Comparison of ENCODE assay signal across 19 mouse cellular contexts in the genomic region with DNA sequence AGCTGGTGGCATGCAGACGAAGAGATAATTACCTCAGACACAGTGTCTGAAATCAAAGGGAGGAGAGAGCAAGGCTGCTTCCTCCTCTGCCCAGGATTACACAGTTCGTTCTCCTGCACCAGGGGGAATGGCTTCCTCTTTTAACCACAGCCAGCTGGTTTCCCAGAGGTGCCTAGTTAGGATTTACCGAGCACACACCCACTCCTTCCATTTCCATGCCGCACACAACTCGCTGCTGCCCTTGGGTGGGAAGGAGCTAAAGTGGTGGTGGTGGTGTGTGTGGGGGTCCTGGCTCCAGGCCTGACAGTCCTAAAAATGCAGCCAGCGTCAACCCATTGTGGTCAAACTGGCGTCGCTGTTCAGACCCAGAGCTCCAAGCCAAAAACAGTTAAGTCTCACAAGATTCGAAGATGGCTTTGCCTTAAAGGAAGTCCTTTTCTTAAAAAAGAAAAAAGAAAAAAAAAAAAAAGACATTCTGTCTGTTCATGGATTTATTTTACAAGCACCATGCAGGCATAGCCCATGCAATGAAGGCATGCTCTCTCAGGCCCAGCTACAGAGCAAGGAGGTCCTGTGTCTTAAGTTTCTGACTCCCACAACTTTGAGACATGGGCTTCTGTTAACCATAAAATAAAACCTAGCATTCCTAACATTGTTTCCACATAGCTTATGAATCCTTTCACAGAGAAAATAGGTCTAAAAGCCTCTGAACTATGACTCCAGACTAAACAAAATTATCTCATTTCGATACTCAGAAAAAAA.
DNase-seq lines count a peak whose midpoint lies in the region; ATAC-seq and TF ChIP-seq lines count a peak whose summit lies in the region.
"Had no signal": no experiment of that assay in that cellular context is flagged by ENCODE, and none has a peak within 500 bp of the region (broad histone marks: within the 10 kb centered on the region; RNA-seq: fewer than 3 reads in every experiment).

No protein-coding gene starts in this region.

- no peaks in the 10 kb centered on the region for H3K27me3 ChIP-seq in embryonic facial prominence, embryonic 10.5 days (replicated peaks; ENCODE audit: low read depth, poor library complexity, severe bottlenecking)
- H3K27me3 ChIP-seq in limb, embryonic 14.5 days (ENCODE audit: control insufficient read depth, insufficient read depth, low read length), result no peaks in the 10 kb centered on the region
- H3K27me3 ChIP-seq in forebrain, embryonic 15.5 days, result no peaks in the 10 kb centered on the region
- H3K27me3 ChIP-seq in heart, adult 2 months (ENCODE audit: control insufficient read depth, insufficient read depth, low read length), result no peaks in the 10 kb centered on the region
- H3K27me3 ChIP-seq: forebrain, embryonic 12.5 days; heart, embryonic 13.5 days; midbrain, embryonic 13.5 days; stomach, embryonic 15.5 days had no signal

- intact Hi-C loops in left cerebral cortex, postnatal 14 days (cut with DNase I), result no loop called here
- intact Hi-C loops in left cerebral cortex, postnatal 10 days (cut with DNase I), result no loop called here
- intact Hi-C loops in gastrocnemius, adult 2 months (cut with DNase I), result no loop called here
- intact Hi-C loops in heart, adult 2 months (cut with DNase I), result no loop called here

- no peak for TF ChIP-seq EP300 in heart, adult 2 months (IDR thresholded peaks at IDR 0.05; ENCODE audit: insufficient read depth, low read depth, low read length)

- WGBS in embryonic facial prominence, embryonic 10.5 days, result 60% methylated on average over 10 of the region's 10 CpGs
- 30% methylated on average over 10 of the region's 10 CpGs for WGBS in limb, embryonic 14.5 days
- 47% methylated on average over 10 of the region's 10 CpGs for WGBS in forebrain, embryonic 15.5 days
- WGBS in heart, adult 2 months, result 65% methylated on average over 10 of the region's 10 CpGs

- DNase-seq in left cerebral cortex, postnatal 14 days (ENCODE audit: low spot score in 2 of 2), result peak; percentile 19 to 28
- DNase-seq in left cerebral cortex, postnatal 10 days (ENCODE audit: extremely low spot score in 1 of 2, low spot score in 2 of 2), result no peak
- DNase-seq in Muller cell, postnatal 12 days (ENCODE audit: inconsistent ontology term), result peak; percentile 34
- DNase-seq in embryonic facial prominence, embryonic 10.5 days (ENCODE audit: low spot score), result no peak
- DNase-seq in limb, embryonic 14.5 days (ENCODE audit: low spot score), result peak; percentile 16
- no peak for DNase-seq in gastrocnemius, adult 2 months
- DNase-seq in heart, adult 2 months, result no peak
- DNase-seq: adrenal gland, postnatal 10 days; cerebellum, postnatal 10 days; gastrocnemius, postnatal 36 days; lung, postnatal 36 days had no signal

- H3K79me2 ChIP-seq in heart, adult 2 months (replicated peaks; ENCODE audit: control insufficient read depth, insufficient read depth, low read length), result no peaks in the 10 kb centered on the region

- H3K36me3 ChIP-seq in embryonic facial prominence, embryonic 10.5 days (replicated peaks), result peaks cover 54% of the 10 kb centered on the region
- peaks cover 4% of the 10 kb centered on the region; the same call in 1 of the 2 replicates for H3K36me3 ChIP-seq in limb, embryonic 14.5 days (ENCODE audit: control insufficient read depth, insufficient read depth, low read length)
- H3K36me3 ChIP-seq in forebrain, embryonic 15.5 days, result no peaks in the 10 kb centered on the region
- no peaks in the 10 kb centered on the region for H3K36me3 ChIP-seq in heart, adult 2 months (ENCODE audit: control insufficient read depth, insufficient read depth, low read length)
- H3K36me3 ChIP-seq: forebrain, embryonic 12.5 days; midbrain, embryonic 13.5 days; stomach, embryonic 15.5 days had no signal

- no peak overlapping the region for H3K4me2 ChIP-seq in limb, embryonic 14.5 days (replicated peaks; ENCODE audit: low read depth, low read length, severe bottlenecking)
- no peak overlapping the region for H3K4me2 ChIP-seq in forebrain, embryonic 15.5 days (replicated peaks)
- H3K4me2 ChIP-seq: forebrain, embryonic 12.5 days; heart, embryonic 13.5 days; midbrain, embryonic 13.5 days; stomach, embryonic 15.5 days had no signal

- peaks cover 26% of the 10 kb centered on the region for H3K4me1 ChIP-seq in embryonic facial prominence, embryonic 10.5 days
- H3K4me1 ChIP-seq in limb, embryonic 14.5 days (ENCODE audit: control insufficient read depth, insufficient read depth, low read length), result peaks cover 33% of the 10 kb centered on the region
- H3K4me1 ChIP-seq in forebrain, embryonic 15.5 days, result peaks cover 6% of the 10 kb centered on the region
- H3K4me1 ChIP-seq in heart, adult 2 months (ENCODE audit: control insufficient read depth, insufficient read depth, low read length), result no peaks in the 10 kb centered on the region; the same call in 1 of the 2 replicates
- H3K4me1 ChIP-seq: stomach, embryonic 15.5 days had no signal

- TF ChIP-seq CTCF in gastrocnemius, adult 2 months (IDR thresholded peaks at IDR 0.05), result no peak
- TF ChIP-seq CTCF in heart, adult 2 months (IDR thresholded peaks at IDR 0.05), result no peak

- no peak overlapping the region for H3K9ac ChIP-seq in limb, embryonic 14.5 days (ENCODE audit: low read depth, low read length, severe bottlenecking)
- no peak overlapping the region for H3K9ac ChIP-seq in forebrain, embryonic 15.5 days (replicated peaks)
- no peak overlapping the region for H3K9ac ChIP-seq in heart, adult 2 months (ENCODE audit: low read depth, low read length)
- H3K9ac ChIP-seq: forebrain, embryonic 12.5 days; heart, embryonic 13.5 days; liver, embryonic 14.5 days; midbrain, embryonic 13.5 days; stomach, embryonic 15.5 days had no signal

- H3K9me3 ChIP-seq in embryonic facial prominence, embryonic 10.5 days, result no peaks in the 10 kb centered on the region
- no peaks in the 10 kb centered on the region for H3K9me3 ChIP-seq in limb, embryonic 14.5 days (ENCODE audit: control insufficient read depth, low read length)
- H3K9me3 ChIP-seq in forebrain, embryonic 15.5 days, result no peaks in the 10 kb centered on the region
- H3K9me3 ChIP-seq: forebrain, embryonic 12.5 days; G1E; heart, embryonic 13.5 days; midbrain, embryonic 13.5 days; stomach, embryonic 15.5 days had no signal

- no peak for TF ChIP-seq POLR2A in limb, embryonic 14.5 days (IDR thresholded peaks at IDR 0.05; ENCODE audit: borderline replicate concordance, extremely low read depth, insufficient read depth, insufficient read length)
- TF ChIP-seq POLR2A in heart, adult 2 months (IDR thresholded peaks at IDR 0.05; ENCODE audit: insufficient read depth, low read depth, low read length), result no peak

- H3K27ac ChIP-seq in embryonic facial prominence, embryonic 10.5 days (replicated peaks), result peak overlapping the region; percentile 57; the same call in 1 of the 2 replicates
- H3K27ac ChIP-seq in limb, embryonic 14.5 days (replicated peaks; ENCODE audit: low read depth, low read length), result peak overlapping the region; percentile 22; the same call in 1 of the 2 replicates
- no peak overlapping the region for H3K27ac ChIP-seq in forebrain, embryonic 15.5 days (replicated peaks)
- H3K27ac ChIP-seq in gastrocnemius, adult 2 months, result no peak overlapping the region
- H3K27ac ChIP-seq in heart, adult 2 months, result no peak overlapping the region
- H3K27ac ChIP-seq: forebrain, embryonic 12.5 days; heart, embryonic 13.5 days; left cerebral cortex, adult 2 months; liver, embryonic 14.5 days; midbrain, embryonic 13.5 days; stomach, embryonic 15.5 days had no signal

- no peak overlapping the region for H3K4me3 ChIP-seq in embryonic facial prominence, embryonic 10.5 days
- no peak overlapping the region for H3K4me3 ChIP-seq in limb, embryonic 14.5 days (replicated peaks; ENCODE audit: low read length)
- H3K4me3 ChIP-seq in forebrain, embryonic 15.5 days, result no peak overlapping the region
- no peak overlapping the region for H3K4me3 ChIP-seq in gastrocnemius, adult 2 months
- no peak overlapping the region for H3K4me3 ChIP-seq in heart, adult 2 months
- H3K4me3 ChIP-seq: forebrain, embryonic 12.5 days; heart, embryonic 13.5 days; left cerebral cortex, adult 2 months; midbrain, embryonic 13.5 days; stomach, embryonic 15.5 days had no signal

- peak; percentile 65 for ATAC-seq in limb, embryonic 14.5 days (ENCODE audit: low FRiP score, low read depth)
- no peak for ATAC-seq in forebrain, embryonic 15.5 days (replicated peaks)
- ATAC-seq: midbrain, embryonic 13.5 days had no signal

Comparison
In these comparisons a context has a peak if more than half of its experiments do, and no peak if none do; other contexts are left out.
1. DNase-seq: peak in left cerebral cortex, postnatal 14 days (2 of 2), Muller cell, postnatal 12 days (single experiment) and limb, embryonic 14.5 days (single experiment); none in left cerebral cortex, postnatal 10 days (0 of 2), embryonic facial prominence, embryonic 10.5 days (single experiment), gastrocnemius, adult 2 months (single experiment) and heart, adult 2 months (0 of 2).
2. H3K27ac ChIP-seq: peak in embryonic facial prominence, embryonic 10.5 days (single experiment) and limb, embryonic 14.5 days (single experiment); none in forebrain, embryonic 15.5 days (single experiment), gastrocnemius, adult 2 months (single experiment) and heart, adult 2 months (single experiment).